Mouse (Mus musculus) monocyte, adult 2 months (primary cell): Measurements from ENCODE around the gene Ndrg2.
"Not testable (repeated sequence)": the region's sequence is repeated elsewhere in the genome, so short reads cannot be mapped to it uniquely, and the experiment has no call there.

Experiments used
- DNase-seq, 2 experiments: peaks; one replicate each; pipeline ENCODE4 v3.0.0; 2022; ENCODE audit warnings: low spot score in 2 of 2, low read depth in 1 of 2

The Ndrg2 gene

GRCm38 (mm10) chr14:51883527-51884030 lies 30.4 kb downstream of the Ndrg2 start:
- DNase-seq = peak; percentile 37 to 64

GRCm38 (mm10) chr14:51877517-51877916 lies 36.4 kb downstream of the Ndrg2 start:
- DNase-seq = no peak

GRCm38 (mm10) chr14:51871741-51872140 lies 42.2 kb downstream of the Ndrg2 start:
- no peak for DNase-seq

GRCm38 (mm10) chr14:51870756-51871155 lies 43.2 kb downstream of the Ndrg2 start:
- no peak for DNase-seq

- not testable (repeated sequence) for DNase-seq
Observed at GRCm38 (mm10) chr14:51863603-51864002, 50.4 kb downstream of the Ndrg2 start.

GRCm38 (mm10) chr14:51855280-51855679 lies 58.7 kb downstream of the Ndrg2 start:
- DNase-seq = not testable (repeated sequence)
